Mouse (Mus musculus) G1E (cell line): Measurements from ENCODE around the gene Adcy9. TPM values are rescaled to one million over a fixed set of nuclear protein-coding genes. Genes with fewer than 3 reads are reported as not detected.

Experiments
- ATAC-seq: 2 replicates; pipeline ENCODE4 v1.8.0; 2016; ENCODE audit warnings: mild to moderate bottlenecking; ENCODE audit not compliant: insufficient number of reproducible peaks, poor library complexity, low FRiP score, severe bottlenecking; ENCODE audit errors: extremely low read depth
- DNase-seq: peaks from one replicate; pipeline ENCODE4 v3.0.0; 2012; ENCODE audit warnings: low spot score
- H3K27me3 ChIP-seq: 2 replicates; pipeline ENCODE4 v1.6.1; 2012; ENCODE audit warnings: mild to moderate bottlenecking, low read length, inconsistent platforms; ENCODE audit not compliant: insufficient read depth
- H3K36me3 ChIP-seq: replicated peaks from 2 replicates; pipeline ENCODE3; 2012; ENCODE audit warnings: mild to moderate bottlenecking, inconsistent platforms
- H3K4me1 ChIP-seq: 2 replicates; pipeline ENCODE4 v1.6.1; 2012; ENCODE audit warnings: low read depth, low read length, inconsistent platforms, mixed read lengths; ENCODE audit not compliant: insufficient read depth
- H3K4me3 ChIP-seq: 2 replicates; pipeline ENCODE4 v1.5.1; 2012; ENCODE audit warnings: low read depth, mild to moderate bottlenecking, inconsistent platforms, low read length, moderate library complexity, mixed read lengths
- H3K9me3 ChIP-seq: replicated peaks from 2 replicates; pipeline ENCODE4 v1.6.1; 2012; ENCODE audit warnings: inconsistent platforms
- CTCF ChIP-seq: IDR thresholded peaks from 2 replicates; pipeline ENCODE4 v1.5.1; 2012; ENCODE audit warnings: low read depth, low read length, inconsistent platforms, mixed read lengths
- GATA1 ChIP-seq: IDR thresholded peaks from 2 replicates; pipeline ENCODE4 v1.6.1; 2012; ENCODE audit warnings: borderline replicate concordance, low read length, inconsistent platforms, mixed read lengths
- GATA2 ChIP-seq: IDR thresholded peaks from 2 replicates; pipeline ENCODE4 v1.6.1; 2012; ENCODE audit warnings: low read depth, low read length, inconsistent platforms, borderline replicate concordance
- POLR2AphosphoS5 ChIP-seq: IDR thresholded peaks from 2 replicates; pipeline ENCODE4 v1.6.1; 2012; ENCODE audit warnings: low read depth, low read length, inconsistent platforms; ENCODE audit not compliant: insufficient replicate concordance
- TAL1 ChIP-seq: conservative IDR thresholded peaks from 2 replicates; pipeline ENCODE4 v1.6.1; 2012; ENCODE audit warnings: low read depth, low read length, inconsistent platforms, mixed read lengths
- polyA plus RNA-seq: library from polyadenylated mRNA; stranded (reverse); fragments of >175 nt; gene quantifications from 2 replicates; pipeline ENCODE4 v1.2.3, GENCODE M21; 2012
- total RNA-seq, 2 experiments: library from RNA; stranded (forward) in 1 of 2; stranded (reverse) in 1 of 2; fragments of 200-1000 nt in 1 of 2; fragments of >200 nt in 1 of 2; fragmentation: Nextera tagmentation in 1 of 2; gene quantifications; 2 replicates each; pipeline ENCODE4 v1.2.3; 2014 to 2017

The Adcy9 gene
- total and polyA plus RNA-seq, 3 experiments = 0.47 to 2.1 (median 0.83) TPM

DNA sequence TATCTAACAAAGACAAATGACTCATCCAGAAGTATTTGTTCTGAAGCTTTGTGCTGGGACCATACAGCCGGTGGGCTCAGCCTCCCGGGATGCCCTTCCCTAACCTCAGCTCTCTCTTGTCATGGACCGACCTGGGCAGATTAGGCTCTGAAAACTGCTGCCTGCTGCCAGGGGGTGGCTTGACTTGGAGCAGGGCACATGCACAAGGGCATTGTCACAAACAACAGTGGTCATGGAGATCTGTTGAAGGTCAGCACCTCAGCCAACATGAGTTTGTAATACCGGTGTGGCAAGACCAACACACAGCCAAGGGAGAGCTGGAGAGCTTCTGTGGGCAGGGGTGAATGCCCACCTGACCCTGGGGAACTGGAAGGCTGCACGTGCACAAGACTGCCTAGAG, 42.7 kb downstream of the Adcy9 start:
- no peaks in the 10 kb centered on the region for H3K9me3 ChIP-seq
- H3K36me3 ChIP-seq = no peaks in the 10 kb centered on the region
- no peak for DNase-seq
- TF ChIP-seq GATA2 (no peak), TAL1 (no peak)
- no peak overlapping the region for H3K4me3 ChIP-seq
- no peaks in the 10 kb centered on the region for H3K4me1 ChIP-seq
- no peaks in the 10 kb centered on the region for H3K27me3 ChIP-seq
- no peak for ATAC-seq

DNA sequence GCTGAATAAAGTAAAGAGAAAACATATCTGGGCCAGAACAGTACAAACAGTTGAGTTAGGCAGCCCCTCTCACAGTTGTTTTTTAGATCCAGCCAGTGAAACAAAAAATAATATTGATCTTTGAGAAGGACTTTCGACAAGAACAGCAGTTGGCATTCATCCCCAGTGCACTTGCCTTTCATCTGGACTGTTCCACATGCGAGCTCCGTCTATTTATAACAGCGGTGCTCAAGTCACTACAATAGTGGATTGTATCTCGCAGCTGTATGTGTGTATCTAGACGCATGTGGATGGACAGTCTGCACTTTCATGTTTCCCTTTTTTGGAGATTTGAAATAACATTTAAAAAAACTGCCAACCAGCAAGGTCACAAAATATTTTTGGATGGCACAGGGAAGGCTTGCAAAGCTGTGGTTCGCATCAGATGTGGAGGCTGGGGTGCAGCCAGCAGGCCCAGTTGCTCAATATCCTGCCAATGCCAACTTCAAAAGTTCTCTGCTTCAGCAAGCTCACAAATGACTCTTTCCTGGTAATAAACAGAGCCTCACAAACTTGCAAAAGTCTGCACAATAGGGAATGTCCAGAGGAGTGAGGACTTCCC, 45.4 kb downstream of the Adcy9 start:
- no peak for TF ChIP-seq TAL1
- TF ChIP-seq POLR2AphosphoS5 = no peak
- no peak for TF ChIP-seq GATA2
- TF ChIP-seq CTCF = no peak
- TF ChIP-seq GATA1 = no peak
- ATAC-seq (no peak), DNase-seq (no peak)
- Histone ChIP-seq H3K36me3 (no peaks in the 10 kb centered on the region), H3K4me1 (no peaks in the 10 kb centered on the region), H3K27me3 (peaks cover 4% of the 10 kb centered on the region; the same call in 1 of the 2 replicates), H3K4me3 (no peak overlapping the region), H3K9me3 (no peaks in the 10 kb centered on the region)

DNA sequence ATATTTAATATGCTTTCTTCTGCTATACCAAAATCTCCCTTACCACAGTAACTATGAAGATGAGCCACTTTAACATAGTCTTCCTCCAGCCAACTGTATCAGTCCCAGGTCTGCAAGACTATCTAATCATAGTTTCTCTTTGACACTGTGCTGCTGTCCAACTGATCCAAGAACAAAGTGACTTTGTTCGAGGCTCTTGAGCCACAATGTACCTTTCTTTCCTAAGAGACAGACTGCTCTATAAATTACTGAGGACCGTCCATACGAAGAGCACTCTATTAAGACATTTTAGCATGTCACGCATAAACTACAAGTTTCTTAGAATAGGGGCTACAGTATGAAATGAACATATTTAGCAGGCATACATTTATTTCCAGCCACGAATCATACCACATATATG, 46.0 kb downstream of the Adcy9 start:
- peaks cover 4% of the 10 kb centered on the region; the same call in 1 of the 2 replicates for H3K27me3 ChIP-seq
- no peak overlapping the region for H3K4me3 ChIP-seq
- no peaks in the 10 kb centered on the region for H3K36me3 ChIP-seq
- no peaks in the 10 kb centered on the region for H3K9me3 ChIP-seq
- TF ChIP-seq TAL1 = no peak
- no peak for TF ChIP-seq POLR2AphosphoS5
- TF ChIP-seq CTCF = no peak
- no peak for TF ChIP-seq GATA1
- TF ChIP-seq GATA2 = no peak
- no peak for DNase-seq
- no peaks in the 10 kb centered on the region for H3K4me1 ChIP-seq
- ATAC-seq = no peak

DNA sequence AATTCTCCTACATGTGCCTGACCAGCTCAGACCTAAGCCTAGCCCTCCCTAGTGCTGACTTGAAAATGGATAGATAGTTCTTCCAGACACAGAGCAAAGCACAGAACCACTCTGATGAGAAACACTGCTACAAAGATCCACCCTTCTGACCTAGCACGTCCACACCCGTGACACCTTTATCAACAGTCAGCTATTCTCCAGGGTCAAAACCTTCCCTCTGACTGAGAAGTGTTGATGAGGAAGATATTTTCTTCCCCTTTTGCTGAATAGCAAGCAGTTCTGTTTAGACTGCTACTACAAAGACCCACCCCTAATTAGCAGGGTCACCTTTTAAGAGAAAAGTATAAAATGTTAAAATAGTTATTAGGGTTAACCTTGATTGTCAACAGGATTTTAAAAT, 49.3 kb downstream of the Adcy9 start:
- no peak for DNase-seq
- H3K36me3 ChIP-seq = no peaks in the 10 kb centered on the region
- no peak for ATAC-seq
- H3K27me3 ChIP-seq = peaks cover 4% of the 10 kb centered on the region; the same call in 1 of the 2 replicates
- TF ChIP-seq POLR2AphosphoS5 = no peak
- no peak for TF ChIP-seq TAL1
- TF ChIP-seq CTCF = no peak
- TF ChIP-seq GATA2 = no peak
- no peak for TF ChIP-seq GATA1
- no peak overlapping the region for H3K4me3 ChIP-seq
- no peaks in the 10 kb centered on the region for H3K9me3 ChIP-seq
- no peaks in the 10 kb centered on the region for H3K4me1 ChIP-seq

DNA sequence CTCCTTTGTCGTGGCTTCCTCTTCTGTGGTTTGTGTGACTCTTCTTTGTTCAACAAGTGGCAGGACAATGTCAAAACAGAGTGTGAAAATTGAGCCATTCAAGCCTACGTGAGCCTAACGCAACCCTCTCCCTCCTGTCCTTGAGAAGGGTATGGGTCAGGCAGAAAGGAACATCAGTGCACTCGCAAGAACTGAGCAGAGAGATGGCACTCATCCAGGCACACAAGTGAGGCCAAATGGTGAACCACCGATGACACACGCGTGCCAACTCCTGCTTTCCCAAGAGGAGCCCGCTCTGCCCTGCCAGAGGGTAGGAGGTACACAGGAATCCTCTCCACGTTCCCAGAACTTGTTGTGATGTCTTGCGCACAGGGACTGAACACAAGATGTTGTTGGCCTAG, 50.2 kb downstream of the Adcy9 start:
- ATAC-seq (no peak), DNase-seq (no peak)
- H3K36me3 ChIP-seq = no peaks in the 10 kb centered on the region
- H3K4me3 ChIP-seq = no peak overlapping the region
- H3K9me3 ChIP-seq = no peaks in the 10 kb centered on the region
- H3K27me3 ChIP-seq = peaks cover 4% of the 10 kb centered on the region; the same call in 1 of the 2 replicates
- H3K4me1 ChIP-seq = no peaks in the 10 kb centered on the region
- TF ChIP-seq CTCF (no peak), GATA2 (no peak), TAL1 (no peak), GATA1 (no peak), POLR2AphosphoS5 (no peak)

DNA sequence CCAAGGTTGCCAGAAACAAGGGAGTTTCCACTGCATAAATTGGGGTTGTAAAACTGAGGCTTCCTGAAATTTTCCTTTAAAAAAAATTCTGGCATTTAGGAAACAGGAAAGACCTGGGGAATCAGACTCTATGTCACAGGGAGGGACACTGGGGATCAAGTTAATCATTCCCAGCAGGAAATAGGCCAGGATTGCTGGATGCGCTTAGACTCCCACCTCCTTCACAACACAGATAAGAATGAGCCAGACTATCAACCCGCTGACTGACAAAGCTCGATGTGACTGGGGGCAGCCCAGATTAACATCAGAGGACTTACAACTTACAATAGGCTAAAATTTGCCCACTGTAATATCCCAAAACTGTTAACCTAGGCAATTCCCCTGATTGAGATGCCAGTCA, 52.4 kb downstream of the Adcy9 start:
- Histone ChIP-seq H3K4me3 (no peak overlapping the region), H3K9me3 (no peaks in the 10 kb centered on the region), H3K4me1 (no peaks in the 10 kb centered on the region), H3K36me3 (no peaks in the 10 kb centered on the region), H3K27me3 (peaks cover 4% of the 10 kb centered on the region; the same call in 1 of the 2 replicates)
- DNase-seq (no peak), ATAC-seq (no peak)
- TF ChIP-seq TAL1 = no peak
- TF ChIP-seq GATA1 = no peak
- TF ChIP-seq CTCF = no peak
- TF ChIP-seq POLR2AphosphoS5 = no peak
- no peak for TF ChIP-seq GATA2
